In the genomic region with DNA sequence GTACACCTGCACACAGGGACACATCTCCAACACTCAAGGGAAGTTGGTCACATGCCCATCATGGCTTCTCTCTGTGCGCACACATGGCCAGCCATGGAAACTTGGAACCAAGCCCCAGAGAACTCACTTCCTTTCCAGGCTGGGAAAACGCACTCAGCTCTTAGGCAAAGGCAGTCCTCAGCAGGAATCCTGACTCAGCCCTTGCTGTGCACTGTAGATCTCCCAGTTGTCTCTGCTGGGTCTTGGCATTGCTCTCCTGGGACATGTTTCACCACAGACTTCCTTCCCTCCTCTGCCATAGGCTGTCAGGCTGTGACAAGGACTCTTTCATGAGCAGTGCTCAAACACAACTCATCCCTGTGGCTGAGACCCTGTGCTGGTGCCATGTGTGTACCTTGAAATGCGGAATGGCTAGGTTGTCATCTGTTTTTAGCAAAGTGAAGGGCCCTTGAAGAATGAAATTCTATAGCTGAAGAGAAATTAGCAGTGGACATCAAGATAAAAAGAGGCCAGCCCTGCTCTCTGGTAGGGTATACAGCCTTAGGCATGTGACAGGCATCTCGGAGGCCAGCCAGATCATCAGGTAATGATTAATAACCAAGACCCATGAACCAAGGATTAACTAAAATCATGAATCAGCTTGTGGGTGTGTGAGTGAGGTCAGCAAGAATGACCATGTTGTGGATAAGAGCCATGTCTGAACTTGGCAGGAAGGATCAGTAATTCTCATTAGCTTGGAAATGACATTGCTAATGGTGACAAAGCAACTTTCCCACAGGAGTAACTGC, we compare ENCODE assay signal across 21 mouse cellular contexts. TPM values are rescaled to one million over a fixed set of nuclear protein-coding genes. Genes with fewer than 3 reads are reported as not detected.
A peak's percentile ranks its signal among the peaks of the same experiment; 100 is the strongest.
DNase-seq lines count a peak whose midpoint lies in the region; ATAC-seq and TF ChIP-seq lines count a peak whose summit lies in the region.
"Not testable (repeated sequence)": the region's sequence is repeated elsewhere in the genome, so short reads cannot be mapped to it uniquely, and the experiment has no call there.
"Had no signal": no experiment of that assay in that cellular context is flagged by ENCODE, and none has a peak within 500 bp of the region (broad histone marks: within the 10 kb centered on the region; RNA-seq: fewer than 3 reads in every experiment).

No protein-coding gene starts in this region.

- TF ChIP-seq POLR2A in brain, embryonic 14.5 days (IDR thresholded peaks at IDR 0.05; ENCODE audit: borderline replicate concordance, extremely low read depth, insufficient read depth, insufficient read length, poor library complexity, severe bottlenecking); limb, embryonic 14.5 days (IDR thresholded peaks at IDR 0.05; ENCODE audit: borderline replicate concordance, extremely low read depth, insufficient read depth, insufficient read length): not testable (repeated sequence)

- peak; percentile 76 for DNase-seq in adipocyte (ENCODE audit: low spot score)
- DNase-seq in brain, embryonic 14.5 days (ENCODE audit: low read depth) = peak; percentile 1
- peak; percentile 5 for DNase-seq in gastrocnemius, adult 18-20 months (ENCODE audit: low spot score)
- DNase-seq in limb, embryonic 14.5 days (ENCODE audit: low spot score) = peak; percentile 10

- ATAC-seq in intestine, embryonic 15.5 days = peak; percentile 87
- 0 out of 2 replicates have a peak, but pooled peaks have one; percentile 49 for ATAC-seq in kidney, embryonic 15.5 days (replicated peaks; ENCODE audit: low FRiP score)
- not testable (repeated sequence) for ATAC-seq in limb, embryonic 14.5 days (ENCODE audit: low FRiP score, low read depth)
- ATAC-seq in stomach, embryonic 16.5 days (ENCODE audit: insufficient read depth, low FRiP score) = peak; percentile 68

- H3K27me3 ChIP-seq in intestine, embryonic 15.5 days (replicated peaks); kidney, embryonic 15.5 days; limb, embryonic 14.5 days (ENCODE audit: control insufficient read depth, insufficient read depth, low read length); stomach, embryonic 16.5 days (ENCODE audit: control insufficient read depth, insufficient read depth, low read length): not testable (repeated sequence)

- TF ChIP-seq CTCF in brain, embryonic 14.5 days (IDR thresholded peaks at IDR 0.05; ENCODE audit: borderline replicate concordance, extremely low read depth, insufficient read depth, insufficient read length) = not testable (repeated sequence)

- not testable (repeated sequence) for H3K9ac ChIP-seq in intestine, embryonic 15.5 days; kidney, embryonic 15.5 days; limb, embryonic 14.5 days (ENCODE audit: low read depth, low read length, severe bottlenecking); stomach, embryonic 16.5 days (ENCODE audit: low read length)

- not testable (repeated sequence) for H3K4me1 ChIP-seq in intestine, embryonic 15.5 days (replicated peaks); kidney, embryonic 15.5 days; limb, embryonic 14.5 days (ENCODE audit: control insufficient read depth, insufficient read depth, low read length); stomach, embryonic 16.5 days (ENCODE audit: control insufficient read depth, insufficient read depth, low read length)

- not testable (repeated sequence) for H3K27ac ChIP-seq in intestine, embryonic 15.5 days; limb, embryonic 14.5 days (replicated peaks; ENCODE audit: low read depth, low read length); stomach, embryonic 16.5 days (ENCODE audit: low read length)
- peak overlapping the region; percentile 41; the same call in 1 of the 2 replicates for H3K27ac ChIP-seq in kidney, embryonic 15.5 days

- 68% methylated on average over 4 of the region's 4 CpGs for WGBS in intestine, embryonic 15.5 days
- WGBS in kidney, embryonic 15.5 days = 58% methylated on average over 4 of the region's 4 CpGs
- WGBS in limb, embryonic 14.5 days = 51% methylated on average over 4 of the region's 4 CpGs
- 69% methylated on average over 4 of the region's 4 CpGs for WGBS in stomach, embryonic 16.5 days

- H3K9me3 ChIP-seq in intestine, embryonic 15.5 days; kidney, embryonic 15.5 days (replicated peaks); limb, embryonic 14.5 days (ENCODE audit: control insufficient read depth, low read length); stomach, embryonic 16.5 days (replicated peaks; ENCODE audit: control insufficient read depth, low read length): not testable (repeated sequence)

- H3K4me3 ChIP-seq in intestine, embryonic 15.5 days (replicated peaks); kidney, embryonic 15.5 days (replicated peaks); limb, embryonic 14.5 days (replicated peaks; ENCODE audit: low read length); stomach, embryonic 16.5 days (replicated peaks; ENCODE audit: low read length): not testable (repeated sequence)

- H3K4me2 ChIP-seq in intestine, embryonic 15.5 days (replicated peaks); kidney, embryonic 15.5 days; limb, embryonic 14.5 days (replicated peaks; ENCODE audit: low read depth, low read length, severe bottlenecking); stomach, embryonic 16.5 days (ENCODE audit: low read depth, low read length): not testable (repeated sequence)

- not testable (repeated sequence) for H3K36me3 ChIP-seq in intestine, embryonic 15.5 days; kidney, embryonic 15.5 days; limb, embryonic 14.5 days (ENCODE audit: control insufficient read depth, insufficient read depth, low read length); stomach, embryonic 16.5 days (ENCODE audit: control insufficient read depth, insufficient read depth, low read length)

RNA-seq across cellular contexts. Expression of gene Gm3776, which starts 1.1 kb away (rescaled TPM):
- polyA plus RNA-seq in brain, embryonic 14.5 days (2012; rRNA removed) = not detected in 2 replicates
- total RNA-seq in gastrocnemius, adult 18-20 months (2021) = under 1 TPM in 1 of 2 experiments, not detected in 1; 0.32 TPM
- polyA plus RNA-seq in intestine, embryonic 15.5 days (2015; fragmentation: Nextera tagmentation; extraction: Ambion mirVana) = 45.9 and 53.7 TPM in 2 replicates
- 0.21 and 0.31 TPM in 2 replicates for polyA plus RNA-seq in kidney, embryonic 15.5 days (2015; fragmentation: Nextera tagmentation; extraction: Ambion mirVana)
- 0.42 and 0.70 TPM in 2 replicates for polyA plus RNA-seq in limb, embryonic 14.5 days (2012; rRNA removed)
- polyA plus RNA-seq in limb, embryonic 14.5 days (2014; fragmentation: Nextera tagmentation; extraction: Ambion mirVana) = 1.5 and 2.6 TPM in 2 replicates
- 87.2 and 133 TPM in 2 replicates for polyA plus RNA-seq in stomach, embryonic 16.5 days (2015; fragmentation: Nextera tagmentation; extraction: Ambion mirVana)
- total RNA-seq: common myeloid progenitor, adult 5-6 weeks; gastrocnemius, adult 8-10 months; left cerebral cortex, adult 8-10 months; megakaryocyte, adult 5-6 weeks; MEL had no signal
- polyA plus RNA-seq: embryonic facial prominence, embryonic 11.5 days; forebrain, embryonic 16.5 days; heart, embryonic 16.5 days; hindbrain, embryonic 12.5 days; inflammation-experienced regulatory T-cells, adult 6 months; limb, embryonic 11.5 days; liver, embryonic 14.5 days; midbrain, embryonic 15.5 days had no signal

RNA-seq across cellular contexts. Expression of gene Gsta1, which starts 25.4 kb away (rescaled TPM):
- polyA plus RNA-seq in brain, embryonic 14.5 days (2012; rRNA removed) = 0.19 TPM in 1 of 2 replicates, not detected in the other
- total RNA-seq in gastrocnemius, adult 18-20 months (2021) = not detected
- polyA plus RNA-seq in intestine, embryonic 15.5 days (2015; fragmentation: Nextera tagmentation; extraction: Ambion mirVana) = 61.1 and 68.1 TPM in 2 replicates
- 0.27 and 1.3 TPM in 2 replicates for polyA plus RNA-seq in kidney, embryonic 15.5 days (2015; fragmentation: Nextera tagmentation; extraction: Ambion mirVana)
- 0.55 TPM in 1 of 2 replicates, not detected in the other for polyA plus RNA-seq in limb, embryonic 14.5 days (2012; rRNA removed)
- polyA plus RNA-seq in limb, embryonic 14.5 days (2014; fragmentation: Nextera tagmentation; extraction: Ambion mirVana) = 0.90 and 3.2 TPM in 2 replicates
- 109 and 152 TPM in 2 replicates for polyA plus RNA-seq in stomach, embryonic 16.5 days (2015; fragmentation: Nextera tagmentation; extraction: Ambion mirVana)
- total RNA-seq: common myeloid progenitor, adult 5-6 weeks; gastrocnemius, adult 8-10 months; megakaryocyte, adult 5-6 weeks; MEL had no signal
- polyA plus RNA-seq: embryonic facial prominence, embryonic 11.5 days; forebrain, embryonic 16.5 days; hindbrain, embryonic 12.5 days; inflammation-experienced regulatory T-cells, adult 6 months; limb, embryonic 11.5 days; midbrain, embryonic 15.5 days had no signal

RNA-seq across cellular contexts. Expression of gene Gm10639, which starts 33.8 kb away (rescaled TPM):
- polyA plus RNA-seq in brain, embryonic 14.5 days (2012; rRNA removed) = not detected in 2 replicates
- total RNA-seq in gastrocnemius, adult 18-20 months (2021) = not detected
- polyA plus RNA-seq in intestine, embryonic 15.5 days (2015; fragmentation: Nextera tagmentation; extraction: Ambion mirVana) = 0.93 and 1.2 TPM in 2 replicates
- polyA plus RNA-seq in kidney, embryonic 15.5 days (2015; fragmentation: Nextera tagmentation; extraction: Ambion mirVana) = 13.8 and 18.2 TPM in 2 replicates
- not detected in 2 replicates for polyA plus RNA-seq in limb, embryonic 14.5 days (2012; rRNA removed)
- polyA plus RNA-seq in limb, embryonic 14.5 days (2014; fragmentation: Nextera tagmentation; extraction: Ambion mirVana) = not detected in 2 replicates
- 0.36 and 0.65 TPM in 2 replicates for polyA plus RNA-seq in stomach, embryonic 16.5 days (2015; fragmentation: Nextera tagmentation; extraction: Ambion mirVana)
- total RNA-seq: common myeloid progenitor, adult 5-6 weeks; left cerebral cortex, adult 8-10 months; megakaryocyte, adult 5-6 weeks; MEL had no signal
- polyA plus RNA-seq: embryonic facial prominence, embryonic 11.5 days; forebrain, embryonic 16.5 days; heart, embryonic 16.5 days; hindbrain, embryonic 12.5 days; inflammation-experienced regulatory T-cells, adult 6 months; limb, embryonic 11.5 days; liver, embryonic 14.5 days; midbrain, embryonic 15.5 days had no signal

RNA-seq across cellular contexts. Expression of gene Omt2a, which starts 58.7 kb away (rescaled TPM):
- not detected in 2 replicates for polyA plus RNA-seq in brain, embryonic 14.5 days (2012; rRNA removed)
- total RNA-seq in gastrocnemius, adult 18-20 months (2021) = not detected
- polyA plus RNA-seq in intestine, embryonic 15.5 days (2015; fragmentation: Nextera tagmentation; extraction: Ambion mirVana) = not detected in 2 replicates
- polyA plus RNA-seq in kidney, embryonic 15.5 days (2015; fragmentation: Nextera tagmentation; extraction: Ambion mirVana) = not detected in 2 replicates
- not detected in 2 replicates for polyA plus RNA-seq in limb, embryonic 14.5 days (2012; rRNA removed)
- polyA plus RNA-seq in limb, embryonic 14.5 days (2014; fragmentation: Nextera tagmentation; extraction: Ambion mirVana) = not detected in 2 replicates
- not detected in 2 replicates for polyA plus RNA-seq in stomach, embryonic 16.5 days (2015; fragmentation: Nextera tagmentation; extraction: Ambion mirVana)
- total RNA-seq: common myeloid progenitor, adult 5-6 weeks; gastrocnemius, adult 8-10 months; heart, adult 2 months; left cerebral cortex, adult 8-10 months; megakaryocyte, adult 5-6 weeks; MEL had no signal
- polyA plus RNA-seq: embryonic facial prominence, embryonic 11.5 days; forebrain, embryonic 16.5 days; heart, adult 2 months; heart, embryonic 16.5 days; hindbrain, embryonic 12.5 days; inflammation-experienced regulatory T-cells, adult 6 months; limb, embryonic 11.5 days; liver, embryonic 14.5 days; midbrain, embryonic 15.5 days had no signal

Comparison
In these comparisons a context has a peak if more than half of its experiments do, and no peak if none do; other contexts are left out.
1. DNase-seq: peak in every context shown above with its lines; median percentile 76 in adipocyte; 10 in limb, embryonic 14.5 days; 5 in gastrocnemius, adult 18-20 months; 1 in brain, embryonic 14.5 days.
2. RNA of gene Gm3776, which starts 1.1 kb away (polyA plus RNA-seq): 87.2 to 133 TPM in stomach, embryonic 16.5 days and 45.9 to 53.7 TPM in intestine, embryonic 15.5 days; 0.42 to 2.6 TPM in limb, embryonic 14.5 days, 0.21 to 0.31 TPM in kidney, embryonic 15.5 days and not detected in brain, embryonic 14.5 days; every median in the first group is over 10 times any median in the second.
3. RNA of gene Gsta1, which starts 25.4 kb away (polyA plus RNA-seq): 109 to 152 TPM in stomach, embryonic 16.5 days and 61.1 to 68.1 TPM in intestine, embryonic 15.5 days; 0.55 to 3.2 TPM in limb, embryonic 14.5 days, 0.27 to 1.3 TPM in kidney, embryonic 15.5 days and 0.19 TPM in brain, embryonic 14.5 days; every median in the first group is over 10 times any median in the second.